Mouse (Mus musculus) spleen, adult 12 weeks (tissue): Measurements from ENCODE around the gene Ttc9.

Experiments
- DNase-seq: peaks from one replicate; pipeline ENCODE4 v3.0.0; 2022; ENCODE audit warnings: low spot score

Gene Ttc9

DNA sequence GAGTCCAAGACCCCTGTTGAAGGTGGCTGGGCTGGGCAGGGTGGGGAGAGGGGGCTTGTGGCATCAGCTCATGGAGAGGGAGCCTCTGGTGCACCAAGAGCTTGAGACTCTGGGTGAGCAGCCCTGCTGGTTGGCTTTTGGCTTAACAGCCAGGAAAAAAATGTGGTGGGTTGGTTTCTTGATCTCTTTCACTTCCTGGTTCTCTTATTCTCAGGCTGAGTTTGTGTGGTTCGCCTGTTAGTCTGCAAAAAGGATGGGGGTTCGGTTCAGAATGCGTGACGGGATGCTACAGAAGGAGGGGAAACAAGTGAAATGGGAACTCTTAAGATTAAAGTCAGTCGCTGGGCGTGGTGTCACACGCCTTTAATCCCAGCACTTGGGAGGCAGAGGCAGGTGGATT, 27.0 kb downstream of the Ttc9 start:
- no peak for DNase-seq

DNA sequence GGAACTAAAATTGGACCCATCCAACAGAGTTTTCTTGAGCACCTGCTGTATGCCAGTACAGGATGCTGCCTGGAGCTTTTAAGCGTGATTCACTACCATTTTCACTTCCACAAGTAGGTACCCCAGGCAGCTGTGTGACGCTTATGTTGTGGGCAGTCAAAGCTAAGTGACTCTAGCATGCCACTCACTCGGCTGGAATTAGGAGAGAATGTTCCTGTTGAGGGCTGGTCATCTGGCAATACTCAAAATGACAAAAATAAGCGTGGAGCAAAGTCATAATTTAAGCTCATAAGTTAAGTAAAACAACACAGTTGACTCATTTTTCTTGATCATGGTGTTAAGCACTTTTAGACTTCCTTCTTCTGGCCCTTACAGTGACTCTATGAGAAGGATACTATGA, 31.0 kb downstream of the Ttc9 start:
- DNase-seq, result no peak

DNA sequence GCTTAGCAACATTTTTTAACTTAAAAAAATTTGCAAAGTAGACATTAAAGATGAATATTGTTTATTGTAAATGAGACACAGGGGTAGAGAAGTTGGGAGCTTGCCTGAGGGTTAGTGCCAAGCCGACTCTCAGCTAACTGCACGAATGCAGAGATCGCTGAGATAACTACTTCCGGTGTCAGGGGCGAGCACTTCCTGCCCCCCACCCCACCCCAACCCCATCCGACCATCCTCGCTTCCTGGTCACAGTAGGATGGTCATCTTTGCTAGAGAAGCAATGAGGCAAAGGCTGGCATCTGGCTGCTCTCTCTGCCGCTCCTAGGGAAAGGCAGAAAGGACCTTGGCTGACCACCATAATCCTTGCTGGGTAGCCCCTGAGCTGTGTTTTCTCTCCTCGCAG, 32.1 kb downstream of the Ttc9 start:
- no peak for DNase-seq

DNA sequence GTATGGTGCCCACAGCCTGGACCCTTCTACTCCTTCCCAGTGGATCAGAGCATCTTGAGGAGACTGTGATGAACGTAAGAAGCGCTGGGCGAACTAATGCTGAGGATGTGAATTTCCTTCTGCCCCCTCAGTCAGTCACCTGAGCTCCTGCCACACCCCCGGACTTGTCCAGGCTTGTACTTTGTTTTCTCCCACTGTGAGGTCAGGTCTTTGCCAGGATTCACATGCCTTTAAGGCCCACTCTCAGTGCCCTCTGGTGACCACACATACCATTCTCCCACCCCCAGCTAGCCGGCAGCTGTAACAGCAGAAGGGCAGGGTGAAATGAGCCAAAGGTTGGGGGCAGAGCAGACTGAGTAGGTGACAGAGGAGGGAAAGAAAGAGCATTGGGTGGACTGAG, 32.9 kb downstream of the Ttc9 start:
- no peak for DNase-seq

- DNase-seq, result no peak
Measured at GRCm38 (mm10) chr12:81668406-81668805, 37.4 kb downstream of the Ttc9 start.

- DNase-seq, result no peak
Measured at GRCm38 (mm10) chr12:81675557-81675956, 44.5 kb downstream of the Ttc9 start.

- DNase-seq, result no peak
Measured at GRCm38 (mm10) chr12:81679807-81680529, 48.9 kb downstream of the Ttc9 start.

- DNase-seq, result no peak
Measured at GRCm38 (mm10) chr12:81683395-81683794, 52.3 kb downstream of the Ttc9 start.

GRCm38 (mm10) chr12:81684096-81684495, 53.0 kb downstream of the Ttc9 start:
- DNase-seq, result no peak

DNA sequence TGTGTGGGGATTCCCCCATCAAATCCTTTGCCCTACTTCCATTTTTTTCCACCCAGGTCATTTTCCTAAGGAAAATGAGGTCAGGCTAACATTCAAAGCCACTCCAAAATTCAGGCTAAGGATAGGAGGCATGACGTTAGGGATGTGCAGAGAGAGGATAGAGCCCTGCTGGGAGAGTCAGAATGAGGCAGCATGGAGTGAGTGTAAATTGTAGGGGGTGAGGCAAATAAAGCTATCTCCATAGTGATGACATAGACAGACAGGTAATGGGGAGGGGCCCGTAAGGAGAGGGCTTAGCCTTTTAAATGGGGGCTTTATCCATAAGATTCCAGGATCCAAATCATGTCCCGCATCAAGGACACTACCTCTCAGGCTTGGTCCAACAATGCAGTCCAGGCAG, 54.9 kb downstream of the Ttc9 start:
- DNase-seq, result no peak

GRCm38 (mm10) chr12:81686406-81687117, 55.5 kb downstream of the Ttc9 start:
- no peak for DNase-seq

GRCm38 (mm10) chr12:81687873-81688272, 56.8 kb downstream of the Ttc9 start:
- DNase-seq, result no peak

- DNase-seq, result no peak
Measured at GRCm38 (mm10) chr12:81688537-81688936, 57.5 kb downstream of the Ttc9 start.

DNA sequence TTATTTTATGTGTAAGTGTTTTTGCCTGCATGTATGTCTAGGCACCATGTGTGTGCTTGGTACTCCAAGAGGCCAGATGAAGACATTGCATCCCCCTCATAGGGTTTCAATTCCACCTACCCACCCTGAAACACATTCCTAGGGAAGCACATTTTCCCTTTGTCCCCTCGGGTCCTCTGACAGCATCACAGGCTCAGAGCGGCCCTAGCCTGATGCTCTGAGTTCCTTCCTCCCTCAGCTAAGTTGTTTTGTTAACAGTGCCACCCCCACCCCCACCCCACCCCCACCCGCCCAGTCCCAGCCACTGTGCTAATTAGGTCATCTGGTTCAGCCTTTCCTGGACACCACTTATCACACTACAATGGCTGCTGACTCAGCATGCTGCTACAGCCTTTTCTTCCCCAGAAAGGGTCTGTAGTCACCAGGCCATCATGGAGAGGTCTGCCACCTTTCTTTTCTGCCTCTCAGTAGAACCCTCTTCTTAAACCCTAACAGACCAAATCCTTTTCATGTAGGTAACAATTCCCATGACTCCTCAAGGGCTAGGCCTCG, 58.5 kb downstream of the Ttc9 start:
- DNase-seq, result no peak

DNA sequence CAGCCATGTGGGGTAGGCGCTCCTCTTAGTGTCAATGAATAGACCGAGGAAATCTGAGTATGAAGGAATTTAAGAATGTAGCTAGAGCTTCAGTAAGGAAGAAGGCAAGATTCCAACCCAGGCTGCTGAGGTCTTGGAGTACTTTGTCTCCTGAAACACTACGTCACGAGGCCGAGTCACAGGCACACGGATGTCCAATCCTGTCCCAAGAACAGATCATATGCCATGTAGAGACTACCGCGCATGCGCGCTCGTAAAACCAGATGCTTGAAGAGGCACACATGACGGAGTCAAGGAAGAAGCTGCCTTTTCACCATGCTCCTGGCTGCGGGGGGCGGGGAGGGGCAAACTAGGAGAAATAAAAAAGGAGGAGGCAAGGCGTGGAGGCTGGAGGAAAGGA, 59.1 kb downstream of the Ttc9 start:
- DNase-seq, result no peak

GRCm38 (mm10) chr12:81690751-81691150, 59.7 kb downstream of the Ttc9 start:
- DNase-seq, result no peak

DNA sequence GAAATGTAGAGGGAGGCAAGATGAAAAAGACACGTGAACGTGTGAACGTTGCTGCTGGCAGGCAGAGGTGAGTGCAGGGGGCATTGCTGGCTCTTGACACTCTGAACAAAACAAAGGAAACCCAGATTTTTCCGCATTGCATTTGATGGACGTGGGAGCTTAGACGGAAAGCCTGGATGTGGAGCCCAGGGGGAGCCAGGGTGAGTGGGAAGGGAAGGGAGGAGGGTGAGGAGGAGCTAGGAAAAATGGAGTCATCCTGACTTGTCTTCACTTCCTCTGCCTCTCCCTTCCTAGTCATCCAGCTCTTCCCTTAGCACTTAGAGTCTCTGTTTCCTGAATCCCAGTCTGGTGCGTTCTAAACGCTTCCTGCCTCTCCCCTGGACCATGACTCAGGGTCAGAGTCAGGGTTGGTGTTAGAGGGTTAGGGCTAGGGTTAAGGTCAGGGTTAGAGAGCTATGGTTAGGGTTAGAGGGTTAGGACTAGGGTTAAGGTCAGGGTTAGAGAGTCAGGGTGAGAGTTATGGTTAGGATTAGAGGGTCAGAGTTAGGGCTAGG, 60.2 kb downstream of the Ttc9 start:
- no peak for DNase-seq

DNA sequence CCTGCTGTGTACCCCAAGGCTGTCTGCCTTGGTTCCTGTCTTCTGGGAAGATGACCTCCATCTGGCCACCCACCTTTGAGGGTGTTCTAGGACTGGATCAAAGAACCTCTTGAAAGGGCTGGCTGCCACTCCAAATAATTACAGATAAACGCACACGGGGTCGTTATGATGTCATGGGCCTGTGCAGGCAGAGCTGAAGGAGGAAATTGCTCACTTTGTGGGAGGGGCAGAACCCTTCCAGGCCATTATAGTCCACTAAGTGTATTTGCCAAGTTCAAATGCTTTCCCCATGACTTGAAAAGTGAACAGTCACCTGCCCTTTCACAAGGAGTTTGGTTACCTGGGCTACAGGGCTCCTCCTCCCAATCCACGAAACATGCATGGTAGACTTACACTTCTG, 67.0 kb downstream of the Ttc9 start:
- no peak for DNase-seq

DNA sequence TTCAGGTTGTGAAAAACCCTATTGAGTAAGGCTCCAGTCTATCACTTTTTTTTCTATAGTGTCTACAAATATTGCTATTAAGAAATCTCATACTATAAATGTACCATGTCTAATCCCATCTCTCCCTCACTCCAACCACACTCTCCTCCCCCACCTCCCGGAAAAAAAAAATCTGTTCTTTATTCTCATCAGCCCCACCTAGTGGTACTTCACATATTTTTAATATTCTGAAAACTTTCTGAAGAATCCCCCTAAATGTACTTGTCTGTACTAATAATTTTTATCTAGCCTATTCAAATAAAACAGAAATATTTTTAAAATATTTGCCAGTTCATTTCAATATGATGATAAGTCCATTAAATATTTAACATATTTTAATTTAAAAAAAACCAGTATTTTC, 71.9 kb downstream of the Ttc9 start:
- no peak for DNase-seq

- DNase-seq, result no peak
Measured at GRCm38 (mm10) chr12:81712618-81713017, 81.6 kb downstream of the Ttc9 start.
